Mouse (Mus musculus) embryonic facial prominence, embryonic 10.5 days (tissue): ENCODE results near the gene 2310007B03Rik. TPM values are rescaled to one million over a fixed set of nuclear protein-coding genes. Genes with fewer than 3 reads are reported as not detected.
A peak's percentile ranks its signal among the peaks of the same experiment; 100 is the strongest.

Experiments
- DNase-seq: peaks from one replicate; pipeline ENCODE4 v3.0.0-alpha.2; 2017; ENCODE audit warnings: low spot score
- H3K27ac ChIP-seq: fragments of 300-500 bp; sonication (generic); replicated peaks from 2 replicates; pipeline ENCODE4 v1.5.1; 2016; ENCODE audit warnings: mild to moderate bottlenecking
- H3K27me3 ChIP-seq: fragments of 300-500 bp; sonication (generic); replicated peaks from 2 replicates; pipeline ENCODE4 v1.6.1; 2016; ENCODE audit warnings: low read depth, mild to moderate bottlenecking; ENCODE audit not compliant: poor library complexity, severe bottlenecking
- H3K36me3 ChIP-seq: fragments of 300-500 bp; sonication (generic); replicated peaks from 2 replicates; pipeline ENCODE4 v1.6.1; 2016; ENCODE audit warnings: mild to moderate bottlenecking, moderate library complexity
- H3K4me1 ChIP-seq: fragments of 300-500 bp; sonication (generic); 2 replicates; pipeline ENCODE4 v1.6.1; 2016
- H3K4me3 ChIP-seq: fragments of 300-500 bp; sonication (generic); 2 replicates; pipeline ENCODE4 v1.5.1; 2016; ENCODE audit warnings: mild to moderate bottlenecking, moderate library complexity
- H3K9me3 ChIP-seq: fragments of 300-500 bp; sonication (generic); 2 replicates; pipeline ENCODE4 v1.6.1; 2016; ENCODE audit warnings: mild to moderate bottlenecking
- WGBS: fragments of 180-500 bp; shearing (Covaris S2); methylation state at CpG from one replicate; pipeline ENCODE4 v1.1.7; 2016; 5-methylcytosine and 5-hydroxymethylcytosine counted together
- polyA plus RNA-seq: library from polyadenylated mRNA; unstranded; fragments of >200 nt; fragmentation: Nextera tagmentation; extraction: Ambion mirVana; gene quantifications from 2 replicates; pipeline ENCODE4 v1.2.1, GENCODE M21; 2016

The 2310007B03Rik gene
- polyA plus RNA-seq, 1 experiment from 2014 or later, result 0.87 TPM

- H3K36me3 ChIP-seq, result no peaks in the 10 kb centered on the region
- no peaks in the 10 kb centered on the region for H3K4me1 ChIP-seq
- H3K4me3 ChIP-seq, result no peak overlapping the region
- H3K27ac ChIP-seq, result no peak overlapping the region
- H3K9me3 ChIP-seq, result no peaks in the 10 kb centered on the region
- DNase-seq, result no peak
- H3K27me3 ChIP-seq, result no peaks in the 10 kb centered on the region
- WGBS, result 86% methylated on average over 2 of the region's 2 CpGs
These were observed 9.7 kb downstream of the 2310007B03Rik start for GRCm38 (mm10) chr1:93150907-93151661.

- Histone ChIP-seq H3K27me3 (no peaks in the 10 kb centered on the region), H3K27ac (no peak overlapping the region), H3K4me1 (peaks cover 13% of the 10 kb centered on the region), H3K9me3 (no peaks in the 10 kb centered on the region), H3K36me3 (no peaks in the 10 kb centered on the region), H3K4me3 (no peak overlapping the region)
- WGBS, result 79% methylated on average over 9 of the region's 9 CpGs
- DNase-seq, result no peak
These were observed 16.6 kb downstream of the 2310007B03Rik start for GRCm38 (mm10) chr1:93144176-93144575.

- H3K36me3 ChIP-seq, result no peaks in the 10 kb centered on the region
- no peaks in the 10 kb centered on the region for H3K27me3 ChIP-seq
- WGBS, result 87% methylated on average over 1 of the region's 1 CpGs
- no peak overlapping the region for H3K4me3 ChIP-seq
- no peaks in the 10 kb centered on the region for H3K9me3 ChIP-seq
- DNase-seq, result no peak
- no peak overlapping the region for H3K27ac ChIP-seq
- peaks cover 18% of the 10 kb centered on the region for H3K4me1 ChIP-seq
These were observed 17.9 kb downstream of the 2310007B03Rik start for GRCm38 (mm10) chr1:93142871-93143270.

GRCm38 (mm10) chr1:93139713-93140112 is 21.0 kb downstream of the 2310007B03Rik start:
- H3K4me3 ChIP-seq, result no peak overlapping the region
- peaks cover 21% of the 10 kb centered on the region for H3K4me1 ChIP-seq
- H3K27ac ChIP-seq, result no peak overlapping the region
- no peaks in the 10 kb centered on the region for H3K9me3 ChIP-seq
- WGBS, result 87% methylated on average over 7 of the region's 7 CpGs
- H3K27me3 ChIP-seq, result no peaks in the 10 kb centered on the region
- no peak for DNase-seq
- no peaks in the 10 kb centered on the region for H3K36me3 ChIP-seq

GRCm38 (mm10) chr1:93138534-93138933 is 22.2 kb downstream of the 2310007B03Rik start:
- no peak for DNase-seq
- Histone ChIP-seq H3K4me1 (peaks cover 11% of the 10 kb centered on the region), H3K27me3 (no peaks in the 10 kb centered on the region), H3K4me3 (no peak overlapping the region), H3K36me3 (no peaks in the 10 kb centered on the region), H3K27ac (no peak overlapping the region), H3K9me3 (no peaks in the 10 kb centered on the region)
- 90% methylated on average over 6 of the region's 6 CpGs for WGBS

- no peaks in the 10 kb centered on the region for H3K9me3 ChIP-seq
- no peak within 1 kb of the TSS for H3K4me3 ChIP-seq
These were observed 25.7 kb downstream of the 2310007B03Rik start, which contains the start of gene Agxt for GRCm38 (mm10) chr1:93135036-93135526. TSS of gene Agxt (plus strand) at chr1:93135240.

GRCm38 (mm10) chr1:93132676-93133075 is 28.1 kb downstream of the 2310007B03Rik start:
- no peak overlapping the region for H3K4me3 ChIP-seq
- H3K36me3 ChIP-seq, result no peaks in the 10 kb centered on the region
- H3K4me1 ChIP-seq, result peaks cover 24% of the 10 kb centered on the region
- WGBS, result 68% methylated on average over 8 of the region's 8 CpGs
- H3K9me3 ChIP-seq, result no peaks in the 10 kb centered on the region
- no peak for DNase-seq
- no peaks in the 10 kb centered on the region for H3K27me3 ChIP-seq
- no peak overlapping the region for H3K27ac ChIP-seq

More at GRCm38 (mm10) chr1:93135036-93135526, 25.7 kb downstream of the 2310007B03Rik start, which contains the start of gene Agxt:
- WGBS, result 90% methylated on average over 12 of the region's 12 CpGs
- Histone ChIP-seq H3K4me1 (peaks cover 13% of the 10 kb centered on the region), H3K27ac (no peak within 1 kb of the TSS; the same call in 1 of the 2 replicates), H3K27me3 (no peaks in the 10 kb centered on the region), H3K36me3 (no peaks in the 10 kb centered on the region)
- DNase-seq, result no peak

- no peak overlapping the region for H3K4me3 ChIP-seq
- no peak for DNase-seq
- 66% methylated on average over 10 of the region's 10 CpGs for WGBS
These were observed 30.3 kb downstream of the 2310007B03Rik start for GRCm38 (mm10) chr1:93130242-93130983.

GRCm38 (mm10) chr1:93128710-93129349 is 31.9 kb downstream of the 2310007B03Rik start:
- H3K27ac ChIP-seq, result no peak overlapping the region
- 16% methylated on average over 6 of the region's 6 CpGs for WGBS
- no peaks in the 10 kb centered on the region for H3K9me3 ChIP-seq
- peaks cover 18% of the 10 kb centered on the region for H3K4me1 ChIP-seq
- DNase-seq, result peak; percentile 59
- no peak overlapping the region for H3K4me3 ChIP-seq
- no peaks in the 10 kb centered on the region for H3K36me3 ChIP-seq
- no peaks in the 10 kb centered on the region for H3K27me3 ChIP-seq

More at GRCm38 (mm10) chr1:93130242-93130983, 30.3 kb downstream of the 2310007B03Rik start:
- H3K27me3 ChIP-seq, result no peaks in the 10 kb centered on the region
- no peaks in the 10 kb centered on the region for H3K9me3 ChIP-seq
- no peaks in the 10 kb centered on the region for H3K36me3 ChIP-seq
- H3K4me1 ChIP-seq, result peaks cover 20% of the 10 kb centered on the region
- no peak overlapping the region for H3K27ac ChIP-seq

GRCm38 (mm10) chr1:93128209-93128608 is 32.5 kb downstream of the 2310007B03Rik start:
- H3K4me3 ChIP-seq, result no peak overlapping the region
- H3K27me3 ChIP-seq, result no peaks in the 10 kb centered on the region
- no peak overlapping the region for H3K27ac ChIP-seq
- no peaks in the 10 kb centered on the region for H3K36me3 ChIP-seq
- peaks cover 18% of the 10 kb centered on the region for H3K4me1 ChIP-seq
- no peaks in the 10 kb centered on the region for H3K9me3 ChIP-seq
- WGBS, result 78% methylated on average over 8 of the region's 8 CpGs
- DNase-seq, result no peak

GRCm38 (mm10) chr1:93125256-93125655 is 35.5 kb downstream of the 2310007B03Rik start:
- Histone ChIP-seq H3K27ac (no peak overlapping the region), H3K36me3 (no peaks in the 10 kb centered on the region), H3K4me3 (no peak overlapping the region), H3K27me3 (no peaks in the 10 kb centered on the region), H3K9me3 (no peaks in the 10 kb centered on the region), H3K4me1 (peaks cover 18% of the 10 kb centered on the region)
- DNase-seq, result no peak
- 68% methylated on average over 5 of the region's 5 CpGs for WGBS

- DNase-seq, result no peak
- H3K36me3 ChIP-seq, result no peaks in the 10 kb centered on the region
- peaks cover 10% of the 10 kb centered on the region for H3K4me1 ChIP-seq
- WGBS, result 76% methylated on average over 8 of the region's 8 CpGs
- H3K27me3 ChIP-seq, result no peaks in the 10 kb centered on the region
- H3K9me3 ChIP-seq, result no peaks in the 10 kb centered on the region
- H3K4me3 ChIP-seq, result no peak overlapping the region
- H3K27ac ChIP-seq, result no peak overlapping the region
These were observed 36.7 kb downstream of the 2310007B03Rik start for GRCm38 (mm10) chr1:93124066-93124465.
